Mouse (Mus musculus) spleen, adult 2 months (tissue): ENCODE measurements around the gene R3hdm4.
"Not testable (repeated sequence)": the region's sequence is repeated elsewhere in the genome, so short reads cannot be mapped to it uniquely, and the experiment has no call there.

ENCODE experiments used
- CTCF ChIP-seq: fragments of 200-500 bp; IDR thresholded peaks from 2 replicates; pipeline ENCODE4 v1.5.1; 2011; ENCODE audit warnings: mild to moderate bottlenecking, inconsistent platforms; ENCODE audit not compliant: insufficient read depth, insufficient read length, insufficient replicate concordance; ENCODE audit errors: extremely low read depth
- POLR2A ChIP-seq: fragments of 200-500 bp; IDR thresholded peaks from 2 replicates; pipeline ENCODE4 v1.6.1; 2011; ENCODE audit warnings: low read depth, low read length, inconsistent platforms

DNA sequence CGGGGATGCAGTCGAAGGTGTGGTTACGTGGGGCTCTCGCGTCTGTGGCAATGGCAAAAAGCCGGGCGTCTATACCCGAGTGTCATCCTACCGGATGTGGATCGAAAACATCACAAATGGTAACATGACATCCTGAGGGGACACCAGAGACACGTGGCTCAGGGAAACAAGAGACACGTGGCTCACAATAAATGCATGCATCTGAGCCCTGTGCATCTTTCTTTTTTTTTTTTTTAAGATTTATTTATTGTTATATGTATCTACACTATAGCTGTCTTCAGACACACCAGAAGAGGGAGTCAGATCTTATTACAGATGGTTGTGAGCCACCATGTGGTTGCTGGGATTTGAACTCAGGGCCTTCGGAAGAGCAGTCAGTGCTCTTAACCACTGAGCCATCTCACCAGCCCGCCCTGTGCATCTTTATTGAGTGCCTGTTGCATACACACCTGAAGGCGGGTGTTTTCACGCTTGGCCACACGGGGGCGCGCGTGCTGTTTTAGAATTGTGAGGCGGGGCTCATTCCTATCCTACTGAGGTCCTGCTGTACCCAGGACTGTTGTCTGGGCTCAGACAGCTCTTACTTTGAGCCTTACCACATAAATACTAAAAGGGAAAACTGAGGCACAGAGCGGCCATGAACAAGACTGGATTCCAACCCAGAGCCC, 28.4 kb downstream of the R3hdm4 start:
- TF ChIP-seq CTCF = peak; percentile 86
- TF ChIP-seq POLR2A = not testable (repeated sequence)
